Mouse (Mus musculus) MEL (cell line): Measurements from ENCODE around the gene Faap100. TPM values are rescaled to one million over a fixed set of nuclear protein-coding genes. Genes with fewer than 3 reads are reported as not detected.

ENCODE experiments used
- DNase-seq: peaks from one replicate; pipeline ENCODE4 v3.0.0; 2011; ENCODE audit warnings: low read depth, low spot score
- H3K27ac ChIP-seq: 2 replicates; pipeline ENCODE4 v1.5.1; 2012; ENCODE audit warnings: low read depth, mild to moderate bottlenecking, control low read depth, low read length, moderate library complexity; ENCODE audit not compliant: control insufficient read depth
- H3K27me3 ChIP-seq, 2 experiments: fragments of 150-350 bp in 1 of 2; sonication (generic) in 1 of 2; 2 replicates each; pipeline ENCODE4 v1.6.1; 2012; ENCODE audit warnings: low read length in 2 of 2, mild to moderate bottlenecking in 2 of 2, improper control_type of control experiment in 1 of 2, moderate library complexity in 1 of 2; ENCODE audit not compliant: insufficient read depth in 2 of 2, control insufficient read depth in 1 of 2
- H3K36me3 ChIP-seq, 2 experiments: 2 replicates each; pipeline ENCODE4 v1.6.1; 2012 to 2014; ENCODE audit warnings: low read length in 2 of 2, improper control_type of control experiment in 1 of 2, inconsistent platforms in 1 of 2, mild to moderate bottlenecking in 1 of 2; ENCODE audit not compliant: insufficient read depth in 2 of 2, control insufficient read depth in 1 of 2
- H3K4me1 ChIP-seq, 2 experiments: fragments of 150-350 bp in 1 of 2; sonication (generic) in 1 of 2; 2 replicates each; pipeline ENCODE4 v1.6.1; 2012; ENCODE audit warnings: low read length in 2 of 2, improper control_type of control experiment in 1 of 2, mild to moderate bottlenecking in 1 of 2; ENCODE audit not compliant: insufficient read depth in 2 of 2, control insufficient read depth in 1 of 2
- H3K4me3 ChIP-seq, 2 experiments: fragments of 150-350 bp in 1 of 2; sonication (generic) in 1 of 2; 2 replicates each; pipeline ENCODE4 v1.5.1; 2012; ENCODE audit warnings: low read depth in 2 of 2, low read length in 2 of 2, mild to moderate bottlenecking in 2 of 2, moderate library complexity in 2 of 2, control low read depth in 1 of 2, improper control_type of control experiment in 1 of 2; ENCODE audit not compliant: control insufficient read depth in 1 of 2, insufficient read depth in 1 of 2
- H3K79me2 ChIP-seq: 2 replicates; pipeline ENCODE4 v1.6.1; 2012; ENCODE audit warnings: mild to moderate bottlenecking, low read length, moderate library complexity; ENCODE audit not compliant: control insufficient read depth, poor library complexity, insufficient read depth
- H3K9ac ChIP-seq: 2 replicates; pipeline ENCODE4 v1.6.1; 2012; ENCODE audit warnings: low read depth, mild to moderate bottlenecking, control low read depth, low read length, moderate library complexity; ENCODE audit not compliant: control insufficient read depth, poor library complexity, severe bottlenecking
- H3K9me3 ChIP-seq: fragments of 150-350 bp; sonication (generic); replicated peaks from 2 replicates; pipeline ENCODE4 v1.6.1; 2012; ENCODE audit warnings: mild to moderate bottlenecking, low read length, improper control_type of control experiment, moderate library complexity; ENCODE audit not compliant: insufficient read depth
- CHD1 ChIP-seq: IDR thresholded peaks from 2 replicates; pipeline ENCODE4 v1.6.1; 2012; ENCODE audit warnings: low read depth, mild to moderate bottlenecking, inconsistent platforms, low read length, improper control_type of control experiment
- CHD2 ChIP-seq: IDR thresholded peaks from 2 replicates; pipeline ENCODE4 v1.6.1; 2011; ENCODE audit warnings: low read length, improper control_type of control experiment
- CTCF ChIP-seq, 3 experiments: IDR thresholded peaks in 2 of 3; conservative IDR thresholded peaks in 1 of 3; 2 replicates each; pipeline ENCODE4 v1.5.1; 2011 to 2012; ENCODE audit warnings: low read length in 3 of 3, low read depth in 2 of 3, mild to moderate bottlenecking in 2 of 3, improper control_type of control experiment in 1 of 3, inconsistent platforms in 1 of 3, mixed read lengths in 1 of 3, moderate library complexity in 1 of 3; ENCODE audit not compliant: control insufficient read depth in 1 of 3, insufficient read depth in 1 of 3, poor library complexity in 1 of 3, severe bottlenecking in 1 of 3
- E2F4 ChIP-seq: IDR thresholded peaks from 2 replicates; pipeline ENCODE4 v1.6.1; 2011; ENCODE audit warnings: low read depth, low read length, improper control_type of control experiment, borderline replicate concordance
- ELF1 ChIP-seq: IDR thresholded peaks from 2 replicates; pipeline ENCODE4 v1.6.1; 2014; ENCODE audit warnings: low read depth, mild to moderate bottlenecking, inconsistent platforms, low read length, improper control_type of control experiment, moderate library complexity
- ETS1 ChIP-seq: IDR thresholded peaks from 2 replicates; pipeline ENCODE4 v1.6.1; 2012; ENCODE audit warnings: low read depth, mild to moderate bottlenecking, inconsistent platforms, low read length, improper control_type of control experiment, moderate library complexity
- GABPA ChIP-seq: IDR thresholded peaks from 2 replicates; pipeline ENCODE4 v1.6.1; 2012; ENCODE audit warnings: low read depth, mild to moderate bottlenecking, inconsistent platforms, low read length, improper control_type of control experiment, moderate library complexity
- HCFC1 ChIP-seq: IDR thresholded peaks from 2 replicates; pipeline ENCODE4 v1.6.1; 2012; ENCODE audit warnings: low read depth, mild to moderate bottlenecking, inconsistent platforms, low read length, improper control_type of control experiment, moderate library complexity
- JUND ChIP-seq: IDR thresholded peaks from 2 replicates; pipeline ENCODE4 v1.6.1; 2011; ENCODE audit warnings: low read depth, mild to moderate bottlenecking, improper control_type of control experiment, low read length
- MAX ChIP-seq: IDR thresholded peaks from 2 replicates; pipeline ENCODE4 v1.6.1; 2011; ENCODE audit warnings: low read length, improper control_type of control experiment
- MXI1 ChIP-seq: IDR thresholded peaks from 2 replicates; pipeline ENCODE4 v1.6.1; 2011; ENCODE audit warnings: mild to moderate bottlenecking, low read depth, low read length, improper control_type of control experiment
- MYB ChIP-seq: IDR thresholded peaks from 2 replicates; pipeline ENCODE4 v1.6.1; 2011; ENCODE audit warnings: mild to moderate bottlenecking, low read depth, low read length, improper control_type of control experiment
- MYC ChIP-seq: IDR thresholded peaks from 2 replicates; pipeline ENCODE4 v1.6.1; 2011; ENCODE audit warnings: low read depth, mild to moderate bottlenecking, low read length, improper control_type of control experiment, moderate library complexity
- NELFE ChIP-seq: IDR thresholded peaks from 2 replicates; pipeline ENCODE4 v1.6.1; 2011; ENCODE audit warnings: low read depth, low read length, improper control_type of control experiment
- POLR2A ChIP-seq, 2 experiments: IDR thresholded peaks; 2 replicates each; pipeline ENCODE4 v1.6.1; 2011 to 2012; ENCODE audit warnings: low read length in 2 of 2, mild to moderate bottlenecking in 2 of 2, control low read depth in 1 of 2, improper control_type of control experiment in 1 of 2, low read depth in 1 of 2, moderate library complexity in 1 of 2; ENCODE audit not compliant: control insufficient read depth in 1 of 2, insufficient read depth in 1 of 2, poor library complexity in 1 of 2
- POLR2AphosphoS2 ChIP-seq: IDR thresholded peaks from 2 replicates; pipeline ENCODE4 v1.6.1; 2011; ENCODE audit warnings: low read length, improper control_type of control experiment
- POLR2AphosphoS5 ChIP-seq: IDR thresholded peaks from 2 replicates; pipeline ENCODE4 v1.6.1; 2012; ENCODE audit warnings: low read depth, borderline replicate concordance, mild to moderate bottlenecking, inconsistent platforms, low read length, moderate library complexity, mixed read lengths
- RAD21 ChIP-seq: IDR thresholded peaks from 2 replicates; pipeline ENCODE4 v1.6.1; 2011; ENCODE audit warnings: mild to moderate bottlenecking, low read depth, low read length, improper control_type of control experiment
- RCOR1 ChIP-seq: IDR thresholded peaks from 2 replicates; pipeline ENCODE4 v1.6.1; 2012; ENCODE audit warnings: low read depth, mild to moderate bottlenecking, inconsistent platforms, low read length, improper control_type of control experiment
- SIN3A ChIP-seq: IDR thresholded peaks from 2 replicates; pipeline ENCODE4 v1.6.1; 2012; ENCODE audit warnings: low read length, improper control_type of control experiment, inconsistent platforms
- SMC3 ChIP-seq: IDR thresholded peaks from 2 replicates; pipeline ENCODE4 v1.6.1; 2011; ENCODE audit warnings: low read depth, low read length, improper control_type of control experiment
- TBP ChIP-seq: IDR thresholded peaks from 2 replicates; pipeline ENCODE4 v1.8.0; 2011; ENCODE audit warnings: low read depth, low read length, improper control_type of control experiment
- TCF12 ChIP-seq: IDR thresholded peaks from 2 replicates; pipeline ENCODE4 v1.6.1; 2014; ENCODE audit warnings: low read depth, mild to moderate bottlenecking, inconsistent platforms, low read length, improper control_type of control experiment, moderate library complexity
- UBTF ChIP-seq: IDR thresholded peaks from 2 replicates; pipeline ENCODE4 v1.6.1; 2012; ENCODE audit warnings: low read depth, mild to moderate bottlenecking, inconsistent platforms, low read length, improper control_type of control experiment, moderate library complexity, borderline replicate concordance; ENCODE audit not compliant: insufficient read depth
- USF1 ChIP-seq: IDR thresholded peaks from 2 replicates; pipeline ENCODE4 v1.6.1; 2014; ENCODE audit warnings: low read depth, mild to moderate bottlenecking, inconsistent platforms, low read length, improper control_type of control experiment, moderate library complexity
- USF2 ChIP-seq, 2 experiments: IDR thresholded peaks; 2 replicates each; pipeline ENCODE4 v1.6.1; 2011 to 2012; ENCODE audit warnings: improper control_type of control experiment in 2 of 2, low read length in 2 of 2, borderline replicate concordance in 1 of 2, inconsistent platforms in 1 of 2, low read depth in 1 of 2, mild to moderate bottlenecking in 1 of 2; ENCODE audit not compliant: insufficient read depth in 1 of 2
- ZC3H11A ChIP-seq: IDR thresholded peaks from 2 replicates; pipeline ENCODE4 v1.6.1; 2012; ENCODE audit warnings: low read depth, mild to moderate bottlenecking, inconsistent platforms, low read length, improper control_type of control experiment
- ZMIZ1 ChIP-seq: IDR thresholded peaks from 2 replicates; pipeline ENCODE4 v1.6.1; 2012; ENCODE audit warnings: low read depth, mild to moderate bottlenecking, inconsistent platforms, low read length, improper control_type of control experiment, moderate library complexity
- ZNF384 ChIP-seq: IDR thresholded peaks from 2 replicates; pipeline ENCODE4 v1.6.1; 2012; ENCODE audit warnings: low read depth, mild to moderate bottlenecking, inconsistent platforms, low read length, improper control_type of control experiment
- polyA plus RNA-seq, 2 experiments: library from polyadenylated mRNA; stranded (reverse) in 1 of 2; unstranded in 1 of 2; fragments of >175 nt in 1 of 2; fragments of >200 nt in 1 of 2; gene quantifications; 2 replicates each; pipeline versions ENCODE4 v1.2.1 to v1.2.4; 2012; ENCODE audit warnings: low replicate concordance in 2 of 2, low read depth in 1 of 2; ENCODE audit not compliant: insufficient read length in 2 of 2, insufficient read depth in 1 of 2, missing spikeins in 1 of 2
- total RNA-seq: library from RNA; depleted of rRNA; stranded (reverse); fragments of 300-350 nt; gene quantifications from 2 replicates; pipeline ENCODE4 v1.2.3, GENCODE M21; 2012

Gene Faap100
- total and polyA plus RNA-seq, 3 experiments, result 27.1 to 45.7 TPM; not detected in 1

DNA sequence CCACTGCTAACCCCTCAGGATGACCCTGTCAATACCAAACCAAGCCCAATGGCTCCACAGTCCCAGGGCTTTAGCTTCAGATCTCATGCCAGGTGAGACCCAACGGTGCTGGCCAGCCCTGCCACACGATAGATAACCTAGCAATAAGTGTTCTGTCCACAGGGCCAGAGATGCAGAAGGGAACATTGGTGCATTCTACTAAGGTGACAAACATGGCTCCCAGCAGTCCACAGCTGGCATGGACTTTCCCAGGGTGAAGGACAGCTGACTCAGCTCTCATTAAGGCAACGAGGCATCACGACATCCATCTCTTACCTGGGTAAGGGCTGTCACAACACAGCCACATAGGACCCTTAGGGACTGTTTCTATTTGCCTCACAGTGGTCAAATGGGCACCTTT lies 2.6 kb upstream of the Faap100 start:
- H3K9ac ChIP-seq, result no peak overlapping the region
- no peak overlapping the region for H3K27ac ChIP-seq
- no peaks in the 10 kb centered on the region for H3K9me3 ChIP-seq
- no peaks in the 10 kb centered on the region for H3K27me3 ChIP-seq
- no peak overlapping the region for H3K4me3 ChIP-seq
- peaks cover 5 to 11% of the 10 kb centered on the region in 2 experiments; a peak in 3 of 4 replicates for H3K4me1 ChIP-seq
- H3K79me2 ChIP-seq, result peaks cover 11% of the 10 kb centered on the region
- DNase-seq, result no peak
- TF ChIP-seq ZNF384 (no peak), MYC (no peak), GABPA (no peak), NELFE (no peak), UBTF (no peak), CHD2 (no peak), POLR2A (IDR thresholded peaks at IDR 0.05; ENCODE audit: control insufficient read depth in 1 of 2, insufficient read depth in 1 of 2, low read depth in 1 of 2, low read length in 2 of 2, poor library complexity in 1 of 2) (no peak), ETS1 (no peak), POLR2AphosphoS5 (no peak), CTCF (IDR thresholded peaks at IDR 0.05 in 2 of 3, conservative IDR thresholded peaks at IDR 0.05 in 1 of 3; ENCODE audit: control insufficient read depth in 1 of 3, insufficient read depth in 1 of 3, low read depth in 2 of 3, low read length in 3 of 3, poor library complexity in 1 of 3, severe bottlenecking in 1 of 3) (no peak), USF2 (IDR thresholded peaks at IDR 0.05; ENCODE audit: borderline replicate concordance in 1 of 2, insufficient read depth in 1 of 2, low read depth in 1 of 2, low read length in 2 of 2) (no peak), RCOR1 (no peak), TBP (no peak), RAD21 (no peak)
- peaks cover 0 to 11% of the 10 kb centered on the region in 2 experiments; a peak in 2 of 4 replicates for H3K36me3 ChIP-seq

- Histone ChIP-seq H3K4me3 (no peak overlapping the region), H3K4me1 (peaks cover 5 to 11% of the 10 kb centered on the region in 2 experiments; a peak in 3 of 4 replicates), H3K27me3 (no peaks in the 10 kb centered on the region), H3K9me3 (no peaks in the 10 kb centered on the region), H3K79me2 (peaks cover 11% of the 10 kb centered on the region), H3K9ac (no peak overlapping the region), H3K36me3 (peaks cover 0 to 9% of the 10 kb centered on the region in 2 experiments; a peak in 2 of 4 replicates), H3K27ac (no peak overlapping the region)
- TF ChIP-seq HCFC1 (no peak), CHD1 (no peak), MYB (no peak), MAX (no peak), MXI1 (no peak), ZC3H11A (no peak), ZMIZ1 (no peak), POLR2AphosphoS2 (no peak), ELF1 (no peak), JUND (no peak), USF1 (no peak), SMC3 (no peak), SIN3A (no peak), E2F4 (no peak), POLR2A (IDR thresholded peaks at IDR 0.05; ENCODE audit: control insufficient read depth in 1 of 2, insufficient read depth in 1 of 2, low read depth in 1 of 2, low read length in 2 of 2, poor library complexity in 1 of 2) (no peak), RAD21 (no peak), CTCF (IDR thresholded peaks at IDR 0.05 in 2 of 3, conservative IDR thresholded peaks at IDR 0.05 in 1 of 3; ENCODE audit: control insufficient read depth in 1 of 3, insufficient read depth in 1 of 3, low read depth in 2 of 3, low read length in 3 of 3, poor library complexity in 1 of 3, severe bottlenecking in 1 of 3) (no peak), ETS1 (no peak), TCF12 (no peak), MYC (no peak)
- no peak for DNase-seq
These were observed 1.7 kb upstream of the Faap100 start for GRCm38 (mm10) chr11:120380271-120380670.
